Mouse (Mus musculus) megakaryocyte, embryonic 14.5 days (primary cell): ENCODE measurements around the gene Atp10a.

Experiments
- FLI1 ChIP-seq: IDR thresholded peaks from 2 replicates; pipeline ENCODE4 v1.6.1; 2012; ENCODE audit warnings: low read length, inconsistent platforms, mixed read lengths
- GATA1 ChIP-seq: IDR thresholded peaks from 3 replicates; pipeline ENCODE4 v1.6.1; 2012; ENCODE audit warnings: mixed read lengths, low read length, inconsistent platforms, borderline replicate concordance

GRCm38 (mm10) chr7:58692704-58693103 lies 36.7 kb downstream of the Atp10a start:
- no peak for TF ChIP-seq GATA1
- no peak for TF ChIP-seq FLI1
